Mouse (Mus musculus): ENCODE measurements around the gene Kcnk7. TPM values are rescaled to one million over a fixed set of nuclear protein-coding genes. Genes with fewer than 3 reads are reported as not detected.
"Not testable (repeated sequence)": the region's sequence is repeated elsewhere in the genome, so short reads cannot be mapped to it uniquely, and the experiment has no call there.

The Kcnk7 gene
- not detected for total RNA-seq (2021)
- long read RNA-seq, experiment 1, partial matches to known transcripts, result 0 of 1 reads
- long read RNA-seq, experiment 1, other reads (novel, unspliced or antisense), result 1 of 1 reads
- long read RNA-seq, experiment 2, partial matches to known transcripts, result 0 of 1 reads
- long read RNA-seq, experiment 2, other reads (novel, unspliced or antisense), result 1 of 1 reads

- no peak for DNase-seq
- intact Hi-C loops (cut with DNase I; ENCODE audit: low total_unique reads), result no loop called here
These were observed at the start of gene Kcnk7 for GRCm38 (mm10) chr19:5704163-5704800. Kcnk7 (plus strand) TSS chr19:5704367.

GRCm38 (mm10) chr19:5654720-5655298, 49.4 kb upstream of the Kcnk7 start:
- no peak for DNase-seq
- intact Hi-C loops (cut with DNase I; ENCODE audit: low total_unique reads), result no loop called here

DNA sequence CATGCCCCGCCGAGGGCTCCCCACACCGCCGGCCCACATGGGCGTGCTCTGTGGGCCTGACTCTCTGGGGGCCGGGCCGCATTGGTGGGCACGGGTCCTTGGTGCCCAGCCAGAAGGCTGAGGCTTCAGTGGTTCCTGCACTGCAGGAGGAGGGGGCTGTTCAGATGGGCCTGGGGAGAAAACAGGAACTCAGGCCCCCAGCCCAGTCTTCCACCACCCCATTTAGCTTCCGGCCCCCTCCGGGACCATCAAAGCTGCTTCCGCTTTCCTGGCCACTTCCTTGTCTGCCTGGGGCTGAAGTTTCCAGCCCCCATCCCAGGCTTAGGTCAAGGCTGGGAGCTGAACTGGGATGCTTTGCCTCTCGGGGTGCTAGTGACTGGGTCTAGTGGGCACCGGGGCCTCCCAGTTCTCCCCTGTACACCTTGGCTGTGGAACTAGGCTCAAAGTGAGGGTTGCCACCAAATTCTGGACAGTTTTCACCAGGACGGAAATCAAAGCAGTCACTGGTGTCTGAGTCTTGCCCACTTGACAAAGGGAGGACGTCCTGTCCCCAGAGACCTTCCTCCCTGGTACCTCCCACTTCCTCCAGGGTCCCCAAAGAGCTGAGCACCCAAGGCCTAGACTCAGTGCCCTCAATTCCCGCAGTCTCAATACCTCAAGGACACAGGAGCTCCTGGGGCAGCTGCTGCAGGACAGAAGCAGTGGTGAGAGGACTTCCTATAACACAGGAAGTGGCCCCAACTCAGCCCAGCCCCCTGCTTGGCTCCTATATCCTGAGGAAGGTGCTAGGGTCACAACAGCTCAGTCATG, 43.0 kb upstream of the Kcnk7 start:
- intact Hi-C loops (cut with DNase I; ENCODE audit: low total_unique reads), result no loop called here
- DNase-seq, result no peak

GRCm38 (mm10) chr19:5662310-5662709, 41.9 kb upstream of the Kcnk7 start:
- intact Hi-C loops (cut with DNase I; ENCODE audit: low total_unique reads), result no loop called here
- DNase-seq, result no peak

- intact Hi-C loops (cut with DNase I; ENCODE audit: low total_unique reads), result no loop called here
These were observed 40.9 kb upstream of the Kcnk7 start, which contains the start of gene Sipa1 for GRCm38 (mm10) chr19:5662981-5663913. Sipa1 (minus strand) TSS chr19:5663707.

DNA sequence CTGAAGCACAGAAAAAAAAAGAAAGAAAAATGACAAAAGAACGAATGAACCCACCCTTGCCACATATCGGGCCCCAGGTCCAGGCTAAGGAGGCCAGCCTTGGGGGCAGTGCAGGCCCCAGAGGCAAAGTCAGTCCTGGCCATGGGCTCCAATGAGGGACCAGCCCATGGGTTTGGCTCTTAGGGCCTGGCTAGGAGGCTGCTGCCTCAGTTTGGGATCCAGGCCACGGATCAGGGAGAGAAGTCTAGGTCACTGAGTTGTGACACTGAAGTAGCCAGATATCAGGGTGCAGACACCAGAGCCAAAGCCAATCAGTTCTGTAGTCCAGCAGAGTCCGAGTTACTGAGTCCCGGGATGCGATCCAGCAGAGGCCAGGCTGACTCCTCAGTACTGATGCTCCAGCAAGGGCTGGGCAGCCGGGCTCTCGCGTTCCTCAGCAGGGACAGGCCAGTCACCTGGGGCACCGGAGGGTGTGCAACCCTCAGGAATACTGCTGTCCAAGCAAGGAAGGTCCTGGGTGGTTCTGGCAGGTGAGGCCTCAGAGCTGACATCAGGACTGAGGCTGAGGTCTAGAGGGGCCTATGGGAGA, 39.4 kb upstream of the Kcnk7 start:
- intact Hi-C loops (cut with DNase I; ENCODE audit: low total_unique reads), result no loop called here

More at GRCm38 (mm10) chr19:5662981-5663913, 40.9 kb upstream of the Kcnk7 start, which contains the start of gene Sipa1:
- DNase-seq, result peak; percentile 94

DNA sequence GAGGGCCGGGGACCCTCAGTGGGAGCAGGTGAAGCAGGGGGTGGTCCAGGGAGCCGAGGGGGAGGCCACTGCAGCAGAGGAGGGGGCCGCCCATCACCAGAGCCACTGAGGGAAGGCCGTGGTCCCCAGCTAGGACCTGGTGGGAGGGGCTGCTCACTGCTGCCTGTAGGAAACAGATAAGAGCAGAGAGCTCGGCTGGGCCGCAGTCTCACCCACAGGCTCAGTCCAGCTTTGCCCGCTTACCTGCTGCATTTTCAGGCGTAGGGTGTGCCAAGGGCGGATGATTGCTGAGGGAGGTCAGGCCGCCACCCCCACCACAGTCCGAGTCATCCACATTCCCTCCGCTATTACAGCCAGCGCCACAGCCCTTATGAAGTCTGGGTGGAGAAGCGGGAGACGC, 38.7 kb upstream of the Kcnk7 start:
- intact Hi-C loops (cut with DNase I; ENCODE audit: low total_unique reads), result no loop called here
- no peak for DNase-seq

More for the DNA sequence above, 39.4 kb upstream of the Kcnk7 start:
- no peak for DNase-seq

GRCm38 (mm10) chr19:5666386-5666785, 37.8 kb upstream of the Kcnk7 start:
- intact Hi-C loops (cut with DNase I; ENCODE audit: low total_unique reads), result no loop called here
- DNase-seq, result no peak

DNA sequence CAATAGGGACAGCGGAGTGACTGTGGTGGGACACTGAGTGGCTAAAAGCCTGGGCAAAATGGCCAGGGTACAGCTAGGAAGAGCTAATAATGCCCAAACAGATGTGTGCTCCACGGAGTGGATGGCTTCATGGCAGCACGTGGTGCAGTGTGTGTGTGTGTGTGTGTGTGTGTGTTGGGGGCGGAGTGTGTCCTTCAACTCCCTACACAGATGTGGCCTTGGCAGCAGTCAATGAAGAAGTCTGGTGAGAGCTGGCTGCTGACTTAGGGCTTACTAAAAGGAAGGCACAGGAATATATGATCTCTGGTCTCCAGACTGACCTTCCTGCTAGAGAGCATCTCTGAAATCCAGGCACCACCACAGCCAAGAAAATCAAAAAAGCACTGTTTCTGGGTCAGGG, 35.8 kb upstream of the Kcnk7 start:
- DNase-seq, result no peak
- intact Hi-C loops (cut with DNase I; ENCODE audit: low total_unique reads), result no loop called here

GRCm38 (mm10) chr19:5680432-5680831, 23.7 kb upstream of the Kcnk7 start:
- DNase-seq, result no peak
- intact Hi-C loops (cut with DNase I; ENCODE audit: low total_unique reads), result no loop called here

- DNase-seq, result no peak
- intact Hi-C loops (cut with DNase I; ENCODE audit: low total_unique reads), result no loop called here
These were observed 19.9 kb upstream of the Kcnk7 start for GRCm38 (mm10) chr19:5684236-5684635.

GRCm38 (mm10) chr19:5684985-5685384, 19.2 kb upstream of the Kcnk7 start:
- intact Hi-C loops (cut with DNase I; ENCODE audit: low total_unique reads), result no loop called here
- no peak for DNase-seq

DNA sequence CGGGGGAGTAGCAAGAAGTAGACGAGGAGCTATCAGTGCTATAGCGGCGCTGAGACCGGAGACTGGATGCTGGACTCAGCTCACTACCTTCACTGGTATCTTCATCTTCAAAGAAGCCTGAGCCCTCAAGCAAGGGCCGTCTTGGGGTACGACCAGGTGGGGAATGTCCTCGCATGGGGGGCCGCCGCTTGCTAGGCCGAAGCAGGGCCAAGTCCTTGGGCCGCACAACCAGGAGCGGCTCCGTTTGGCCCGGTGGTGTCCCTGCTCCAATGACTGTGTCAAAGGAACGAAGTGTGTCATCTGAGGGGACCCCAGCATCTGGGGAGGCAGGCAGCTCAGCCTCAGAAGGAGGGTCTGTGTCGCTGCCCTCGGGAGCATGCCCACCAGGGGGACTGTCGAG, 18.7 kb upstream of the Kcnk7 start:
- DNase-seq, result no peak
- intact Hi-C loops (cut with DNase I; ENCODE audit: low total_unique reads), result no loop called here

- intact Hi-C loops (cut with DNase I; ENCODE audit: low total_unique reads), result no loop called here
- no peak for DNase-seq
These were observed 18.3 kb upstream of the Kcnk7 start for GRCm38 (mm10) chr19:5685861-5686260.

DNA sequence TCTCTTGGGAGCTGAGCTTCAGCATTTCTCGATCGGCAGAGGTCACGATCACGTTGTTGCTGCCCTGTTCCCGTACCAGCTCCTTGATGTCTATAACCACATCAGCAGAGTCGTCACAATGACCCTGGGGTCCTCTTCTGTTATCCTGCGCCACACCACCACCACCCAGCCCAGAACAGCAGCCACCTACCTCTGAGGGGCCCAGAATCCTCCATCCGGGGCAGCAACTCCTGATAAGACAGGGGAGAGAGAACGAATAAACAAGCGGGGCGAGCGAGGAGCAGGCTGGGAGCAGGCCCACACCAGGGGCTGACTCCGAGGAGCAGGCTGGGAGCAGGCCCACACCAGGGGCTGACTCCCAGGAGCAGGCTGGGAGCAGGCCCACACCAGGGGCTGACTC, 17.7 kb upstream of the Kcnk7 start:
- no peak for DNase-seq
- intact Hi-C loops (cut with DNase I; ENCODE audit: low total_unique reads), result no loop called here

DNA sequence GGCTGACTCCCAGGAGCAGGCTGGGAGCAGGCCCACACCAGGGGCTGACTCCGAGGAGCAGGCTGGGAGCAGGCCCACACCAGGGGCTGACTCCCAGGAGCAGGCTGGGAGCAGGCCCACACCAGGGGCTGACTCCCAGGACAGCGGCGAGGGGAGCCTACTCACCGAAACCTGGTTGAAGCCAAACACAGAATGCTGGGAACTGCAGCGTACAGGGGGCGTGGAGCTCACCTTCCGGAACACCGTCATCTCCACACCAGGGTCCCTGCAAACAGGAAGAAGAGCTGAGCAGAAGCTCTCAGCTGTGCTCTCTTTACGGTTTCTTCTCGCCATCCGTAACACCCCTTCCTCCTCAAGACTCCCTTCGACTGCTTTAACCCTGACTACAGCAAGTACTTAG, 17.2 kb upstream of the Kcnk7 start:
- intact Hi-C loops (cut with DNase I; ENCODE audit: low total_unique reads); DNase-seq: not testable (repeated sequence)

- no peak for DNase-seq
- intact Hi-C loops (cut with DNase I; ENCODE audit: low total_unique reads), result no loop called here
These were observed 16.4 kb upstream of the Kcnk7 start for GRCm38 (mm10) chr19:5687738-5688137.

DNA sequence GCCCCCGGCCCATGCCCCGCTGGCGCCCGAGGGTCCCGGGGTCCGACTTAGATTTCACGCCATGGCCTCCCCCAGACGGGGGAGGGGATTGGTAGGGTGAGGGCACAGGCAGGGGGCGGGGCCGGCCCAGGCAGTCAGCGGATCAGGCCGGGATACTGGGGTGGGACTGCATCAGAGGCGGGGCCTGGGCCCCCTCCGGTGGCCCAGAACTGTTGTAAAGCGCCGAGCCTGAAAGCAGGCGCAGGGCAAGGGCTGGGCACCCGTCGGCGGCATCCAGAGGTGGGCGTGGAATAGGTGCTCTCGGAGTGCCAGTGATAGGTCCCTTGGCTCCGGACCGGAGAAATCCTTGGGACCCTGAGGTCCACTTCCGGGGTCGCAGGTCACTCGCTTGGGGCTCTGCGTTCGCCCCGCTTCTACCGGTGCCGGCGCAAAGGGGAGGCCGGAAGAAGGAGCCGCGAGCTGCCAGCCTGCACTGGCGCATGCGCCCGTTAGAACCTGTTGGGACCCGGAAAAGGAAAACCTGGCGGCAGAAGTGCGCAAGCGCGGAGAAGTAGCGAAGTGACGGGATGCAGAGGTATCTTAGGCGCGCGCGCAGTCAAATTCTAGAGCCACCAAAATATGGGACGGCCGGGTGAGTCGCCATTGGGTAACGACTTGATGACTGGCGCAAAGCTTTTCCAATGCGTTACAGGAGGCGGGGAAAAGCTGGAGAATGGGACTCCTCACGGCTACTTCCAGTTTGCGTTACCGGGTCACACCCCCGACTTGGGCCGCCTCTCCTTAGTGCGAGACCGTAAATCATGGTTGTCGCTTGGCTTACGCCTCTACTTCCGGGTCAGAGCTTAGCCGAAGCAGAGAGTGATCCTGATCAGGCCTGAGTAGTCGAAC, 15.7 kb upstream of the Kcnk7 start, which contains the start of the genes Map3k11 and Pcnx3:
Gene Map3k11, plus strand, starts transcription at position 543 of the 888 bp plus-strand sequence.
Gene Pcnx3, minus strand, starts transcription at position 709 of the 888 bp plus-strand sequence.
- peak; percentile 97 for DNase-seq
- intact Hi-C loops (cut with DNase I; ENCODE audit: low total_unique reads), result no loop called here
